Mouse (Mus musculus): ENCODE results near the gene Fam8a1.
A peak's percentile ranks its signal among the peaks of the same experiment; 100 is the strongest.

The Fam8a1 gene

DNA sequence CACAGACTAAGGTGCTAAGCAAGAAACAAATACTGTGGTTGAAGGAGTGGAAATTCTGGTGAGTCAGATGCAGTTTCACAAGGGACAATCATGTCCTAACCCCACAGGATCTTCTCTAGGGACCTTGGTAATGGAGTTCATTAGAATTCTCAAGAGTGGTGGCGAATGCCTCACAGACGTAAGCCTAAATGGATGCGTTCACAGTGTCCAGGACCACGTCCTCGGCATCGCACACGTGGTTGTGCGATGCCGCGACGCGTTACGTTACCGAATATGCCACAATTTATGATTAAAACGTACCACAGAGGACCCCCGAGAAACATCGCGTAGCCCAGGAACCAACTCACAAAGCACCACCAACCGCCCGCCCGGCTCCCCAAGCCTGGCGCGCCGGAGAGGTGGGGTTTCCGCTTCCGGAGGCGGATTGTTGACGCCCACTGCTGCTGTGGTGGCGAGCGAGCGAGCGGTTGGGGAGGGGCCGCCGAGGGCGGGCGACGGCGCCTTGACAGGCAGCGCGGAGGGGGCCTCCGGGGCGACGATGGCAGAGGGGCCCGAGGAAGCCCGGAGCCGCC, at the start of gene Fam8a1:
TSS of gene Fam8a1 (plus strand) at position 475 of the 572 bp plus-strand sequence.
- DNase-seq = peak; percentile 79 to 82

DNA sequence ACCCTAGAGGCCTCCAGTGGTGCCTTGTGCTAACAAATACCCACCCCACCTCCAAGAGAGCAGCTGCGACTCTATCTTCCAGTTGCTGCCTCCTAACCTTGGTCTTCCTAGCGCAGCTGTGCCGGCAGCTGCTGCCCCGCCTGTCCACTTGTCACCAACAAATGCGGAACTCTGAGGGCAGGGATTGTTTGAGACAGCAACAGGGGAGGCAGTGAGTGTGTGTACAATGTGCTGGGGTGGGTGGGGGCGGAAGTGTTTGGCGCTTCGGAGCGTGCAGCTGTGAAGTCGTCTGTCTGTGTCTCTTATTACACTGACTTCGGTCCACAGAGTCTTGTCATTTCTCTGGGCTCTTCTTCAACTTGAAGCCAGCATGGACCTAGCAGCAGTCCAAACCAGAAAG, 49.7 kb upstream of the Fam8a1 start:
- peak; percentile 67 to 81 for DNase-seq

DNA sequence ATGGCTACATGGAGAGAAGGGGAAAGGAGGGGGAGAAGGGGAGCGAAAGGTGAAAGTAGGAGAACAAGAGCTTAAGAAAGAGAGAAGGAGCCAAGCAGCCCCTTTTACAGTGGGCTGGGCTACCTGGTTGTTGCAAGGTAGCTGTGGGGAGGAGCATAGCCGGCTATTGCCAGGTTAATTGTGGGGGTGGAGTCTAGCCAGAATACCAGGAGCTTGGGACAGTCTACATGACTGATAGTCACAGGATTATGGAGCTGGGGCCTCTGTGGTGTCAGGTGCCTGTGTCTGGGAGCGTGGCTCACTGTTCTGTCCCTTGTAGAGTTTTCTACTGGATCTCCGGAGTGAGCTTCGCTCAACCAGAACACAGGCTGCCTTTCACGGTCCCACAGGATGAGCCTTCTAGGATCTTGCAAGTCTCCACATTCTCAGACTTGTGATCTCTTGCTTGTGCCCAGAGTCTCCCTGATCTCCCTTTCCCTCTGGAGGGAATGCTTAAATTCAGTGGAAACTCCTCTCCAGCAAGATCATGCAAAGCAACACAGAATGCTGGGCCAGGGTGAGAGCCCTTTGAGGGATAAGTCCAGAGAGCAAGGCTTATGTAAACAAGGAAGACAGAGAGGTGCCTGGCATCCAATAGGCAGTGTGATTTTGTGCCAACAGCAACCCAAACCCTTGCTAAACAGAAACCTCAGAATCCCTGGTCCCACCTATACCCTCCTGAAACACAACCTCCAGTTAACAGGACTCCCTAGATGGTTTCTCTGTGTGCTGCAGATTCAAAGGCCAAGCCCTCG, 48.2 kb upstream of the Fam8a1 start:
- no peak for DNase-seq

DNA sequence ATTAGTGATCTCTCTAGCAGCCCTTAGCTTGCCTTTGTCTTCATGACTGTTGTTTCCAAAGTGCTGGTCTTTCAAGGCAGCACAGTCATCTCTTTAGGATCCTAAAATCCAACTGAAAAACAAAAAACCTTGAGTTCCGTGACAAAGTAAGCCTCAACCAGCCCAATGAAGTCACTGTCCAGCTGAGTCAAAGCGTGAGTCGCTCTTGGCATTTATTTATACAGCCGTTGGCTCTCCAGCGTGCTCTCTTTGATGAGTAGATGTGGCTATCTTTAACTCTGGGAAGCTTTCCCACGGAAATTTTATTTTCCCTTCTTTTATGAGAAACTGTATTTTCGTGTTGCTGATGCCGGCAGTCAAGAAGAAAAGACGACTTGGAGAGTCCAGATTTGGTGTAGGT, 42.7 kb upstream of the Fam8a1 start:
- DNase-seq = no peak

DNA sequence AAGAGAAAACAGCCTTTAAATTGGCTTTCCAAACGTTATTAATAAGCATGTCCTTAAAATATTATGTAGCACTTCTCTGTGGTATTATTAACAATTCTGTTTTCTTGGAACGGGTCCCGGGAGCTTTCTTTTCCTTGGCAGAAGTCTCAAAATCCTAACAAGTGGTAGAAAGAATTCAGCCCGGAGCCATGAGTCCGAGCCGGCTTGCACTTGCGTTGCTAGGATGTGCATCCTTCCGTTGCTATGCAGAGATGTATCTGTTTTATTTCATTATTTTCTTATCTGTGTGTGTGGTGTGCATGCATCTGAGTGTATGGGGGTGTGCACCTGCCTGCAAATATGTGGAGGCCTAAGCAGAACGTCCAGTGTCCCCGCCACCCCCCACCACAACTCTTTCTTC, 41.5 kb upstream of the Fam8a1 start:
- no peak for DNase-seq

DNA sequence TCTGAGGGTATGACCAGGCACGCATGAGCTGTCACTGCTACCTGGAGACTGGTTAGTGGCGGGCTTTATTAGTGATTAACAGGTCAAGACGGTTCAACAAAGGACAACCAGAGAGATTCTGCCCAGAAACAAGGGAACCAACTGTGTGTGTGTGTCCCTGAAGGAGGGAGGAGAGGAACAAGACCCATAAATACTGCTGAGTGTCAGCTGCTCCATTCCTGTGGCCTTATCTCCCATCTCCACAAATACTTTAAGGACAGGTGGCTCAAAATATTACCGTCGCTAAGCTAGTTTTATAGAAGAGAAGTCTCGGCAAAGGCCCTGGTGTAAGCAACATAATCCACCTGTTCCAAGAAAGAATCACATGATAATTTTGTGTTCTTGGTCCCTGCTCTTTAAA, 39.9 kb upstream of the Fam8a1 start:
- no peak for DNase-seq

DNA sequence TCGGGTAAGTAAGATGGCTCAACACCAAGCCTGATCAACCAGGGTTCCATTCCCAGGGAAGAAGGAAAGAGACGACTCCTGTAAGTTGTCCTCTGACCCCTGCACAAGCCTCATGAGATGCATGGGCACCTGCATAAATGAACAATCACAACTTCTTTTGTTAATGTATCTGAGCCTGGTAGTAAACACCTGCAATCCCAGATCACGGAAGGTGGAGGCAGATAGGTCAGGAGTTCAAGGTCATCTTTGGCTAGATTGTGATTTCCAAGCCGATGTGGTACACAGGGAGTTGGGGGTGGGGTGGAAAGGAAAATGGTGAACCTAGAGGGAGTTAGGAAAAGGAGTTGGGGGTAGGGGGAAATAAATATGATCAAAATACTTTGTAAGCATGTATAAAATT, 36.5 kb upstream of the Fam8a1 start:
- DNase-seq = no peak

DNA sequence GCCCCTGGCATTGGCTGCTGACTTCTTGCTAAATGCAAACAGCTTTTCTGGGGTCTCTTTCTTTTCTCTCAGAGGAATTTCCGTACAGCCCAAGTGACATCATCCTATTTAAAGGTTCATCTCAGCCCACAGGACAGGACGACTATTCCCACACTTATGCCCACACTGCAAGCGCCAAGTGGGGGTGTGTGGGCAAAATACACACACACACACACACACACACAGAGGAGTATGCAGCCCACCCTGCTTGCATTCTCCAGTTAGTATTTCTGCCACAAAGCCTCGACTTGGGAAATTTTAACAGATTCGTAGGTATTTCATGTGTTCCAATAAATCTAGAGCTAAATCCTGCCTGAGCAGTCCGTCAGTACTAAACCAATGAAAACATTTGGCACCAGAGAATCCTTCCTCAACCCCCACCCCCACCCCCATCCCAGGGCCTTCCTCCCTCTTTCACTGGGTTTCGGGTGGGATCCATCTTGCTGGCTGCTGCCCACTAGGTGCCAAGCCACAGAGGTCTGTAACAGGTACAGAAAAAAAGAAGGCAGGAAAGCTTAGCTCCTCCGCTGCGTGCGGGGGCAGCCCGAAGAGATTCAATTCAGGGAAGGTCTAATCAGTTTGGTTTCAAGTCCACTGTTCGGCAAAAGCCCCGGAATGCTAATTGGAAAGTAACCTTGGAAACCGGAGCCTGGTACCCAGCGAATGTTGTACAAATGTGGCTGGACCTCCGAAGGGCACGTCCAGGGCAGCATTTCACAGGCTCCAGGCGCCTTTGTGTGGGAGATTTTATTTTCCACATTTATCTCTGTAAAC, 35.8 kb upstream of the Fam8a1 start:
- no peak for DNase-seq

DNA sequence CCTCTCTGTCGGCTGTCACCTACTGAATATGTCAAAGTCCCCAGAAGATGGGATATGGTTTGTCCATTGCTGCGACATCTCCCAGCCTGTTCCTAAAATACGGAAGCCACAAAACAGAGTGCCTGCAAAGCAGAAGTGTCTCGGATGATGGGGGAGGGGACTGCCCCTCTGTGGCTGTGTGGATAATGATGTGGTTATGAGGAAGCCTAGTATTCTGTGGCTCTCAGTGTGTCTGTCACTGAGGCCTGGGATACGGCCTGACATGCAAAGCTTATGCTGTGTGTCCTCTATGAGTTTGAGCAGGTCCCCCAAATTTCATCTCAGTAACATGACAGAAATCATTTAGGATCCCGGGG, 35.2 kb upstream of the Fam8a1 start:
- DNase-seq = no peak

DNA sequence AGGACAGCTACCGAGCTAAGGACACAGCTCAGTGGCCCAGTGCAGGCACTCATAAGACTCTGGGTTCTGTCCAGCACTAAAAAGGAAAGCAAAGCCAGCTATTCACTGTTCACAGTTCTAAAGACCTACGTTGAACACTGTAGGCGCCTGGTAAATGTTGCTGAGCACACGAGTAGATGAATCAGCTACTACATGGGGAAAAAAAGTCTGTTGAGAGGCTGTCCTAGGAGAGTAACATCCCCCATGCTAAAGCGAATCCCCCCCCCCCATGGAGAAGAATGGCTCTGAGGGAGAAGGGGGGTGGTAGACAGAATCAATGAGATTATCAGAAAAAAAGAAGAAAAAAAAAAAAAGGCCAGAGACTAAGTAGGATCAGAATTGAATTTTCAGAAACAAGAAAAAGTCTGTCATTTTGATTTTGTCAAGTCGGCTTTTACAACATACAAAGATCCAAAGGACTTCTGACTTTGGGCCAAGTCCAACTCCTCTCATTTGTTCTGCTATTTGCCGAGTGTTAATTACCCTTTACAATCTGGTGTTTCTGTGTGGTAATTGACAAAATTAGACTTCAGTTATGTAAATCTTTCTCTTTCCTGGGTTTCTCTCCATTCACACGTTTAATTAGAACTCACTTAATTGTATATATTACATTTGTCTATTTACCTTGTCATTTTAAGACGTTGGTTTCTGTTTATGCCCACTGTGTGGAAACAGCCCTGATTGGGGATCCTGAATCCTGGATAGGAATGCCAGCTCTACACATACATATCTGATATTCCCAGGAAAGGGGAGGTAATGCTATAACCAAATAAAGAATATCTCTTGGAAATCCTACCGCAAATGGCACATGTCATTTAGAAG, 28.5 kb upstream of the Fam8a1 start:
- DNase-seq = no peak

DNA sequence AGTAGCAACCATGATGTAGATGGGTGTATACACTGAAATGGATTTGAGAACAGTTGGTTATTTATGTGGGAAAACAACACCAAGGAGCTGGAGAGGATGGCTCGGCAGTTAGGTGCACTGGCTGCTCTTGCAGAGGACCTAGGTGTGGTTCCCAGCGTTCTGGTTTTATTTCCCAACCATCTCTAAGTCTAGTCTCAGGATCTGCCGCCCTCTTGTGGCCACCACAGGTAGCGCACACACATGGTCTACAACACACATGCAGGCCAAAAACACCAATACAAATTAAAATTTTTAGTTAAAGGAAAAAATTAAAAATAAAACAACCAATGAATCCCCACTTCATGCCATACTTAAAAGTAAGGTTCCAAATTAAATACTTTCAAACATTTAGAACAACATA, 27.0 kb upstream of the Fam8a1 start:
- DNase-seq = no peak

DNA sequence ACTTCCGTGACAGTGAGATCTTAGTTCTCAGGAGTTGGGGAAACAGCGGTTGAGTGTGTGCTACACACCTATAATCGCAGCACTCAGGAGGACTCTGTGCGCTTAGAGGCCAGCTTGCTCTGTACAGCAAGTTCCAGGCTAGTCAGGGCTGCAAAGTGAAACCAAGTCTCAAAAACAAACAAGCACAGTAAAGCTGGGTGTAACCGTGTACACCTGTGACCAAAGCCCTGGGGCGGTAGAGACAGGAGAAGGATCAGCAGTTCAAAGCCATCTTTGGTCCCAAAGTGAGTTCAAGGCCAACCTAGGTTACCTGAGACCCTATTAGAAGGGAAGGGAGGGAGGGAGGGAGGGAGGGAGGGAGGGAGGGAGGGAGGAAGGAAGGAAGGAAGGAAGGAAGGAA, 25.1 kb upstream of the Fam8a1 start:
- no peak for DNase-seq

DNA sequence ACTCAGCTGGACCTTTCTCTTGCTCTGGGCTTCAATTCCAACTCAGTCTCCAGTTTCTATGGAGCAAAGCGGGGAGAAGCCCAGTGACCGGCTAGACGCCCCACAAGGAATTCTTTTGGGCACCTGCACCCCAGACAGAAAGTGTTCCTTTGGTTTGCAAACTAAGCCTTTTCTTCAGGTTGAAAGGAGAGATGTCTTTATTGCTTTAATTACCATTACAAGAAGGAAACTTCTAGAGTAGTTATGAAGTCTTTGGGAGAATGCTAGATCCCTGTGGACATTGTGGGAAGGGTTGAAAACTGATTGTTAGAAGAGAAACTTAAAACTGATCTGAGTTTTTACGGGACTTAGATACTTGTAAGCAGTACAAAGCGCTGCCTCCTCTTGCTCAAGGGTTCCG, 23.8 kb upstream of the Fam8a1 start:
- DNase-seq = no peak

DNA sequence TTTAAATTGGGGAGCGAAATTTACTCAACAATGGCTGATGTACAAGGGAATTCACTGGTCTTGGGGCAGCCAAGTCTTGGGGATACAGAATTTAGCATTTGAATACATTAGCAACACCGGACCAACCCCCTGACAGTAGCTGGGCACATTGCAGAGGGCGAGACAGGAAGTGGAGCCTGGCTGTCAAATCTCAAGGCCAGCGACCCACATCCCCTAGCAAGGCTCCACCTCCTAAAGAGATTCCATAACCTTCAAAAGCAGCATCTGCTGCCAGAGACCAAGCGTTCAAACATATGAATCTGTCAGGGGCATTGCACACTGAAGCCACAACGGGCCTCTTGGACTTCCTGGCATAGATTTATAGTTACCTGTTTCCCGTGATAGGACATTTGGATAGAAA, 17.5 kb upstream of the Fam8a1 start:
- no peak for DNase-seq

DNA sequence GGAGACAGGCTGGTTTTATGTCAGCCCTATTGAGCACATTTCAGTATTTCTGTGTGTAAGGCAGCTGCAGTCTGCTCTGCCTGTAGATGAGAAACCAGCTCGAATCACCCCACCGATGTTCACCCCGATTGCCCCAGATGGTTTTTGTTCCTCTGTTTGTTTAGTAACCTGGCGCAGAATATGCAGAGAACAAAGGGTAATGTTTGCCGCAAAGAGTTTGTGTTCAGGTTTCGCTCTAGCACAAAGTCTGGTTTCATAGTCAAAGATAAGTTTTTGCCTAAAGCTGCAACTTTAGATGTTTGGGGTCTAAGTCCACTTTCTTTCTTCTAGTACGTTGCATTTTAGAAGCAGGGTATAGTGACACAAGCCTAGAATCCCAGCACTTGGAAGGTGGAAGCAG, 16.7 kb upstream of the Fam8a1 start:
- no peak for DNase-seq

DNA sequence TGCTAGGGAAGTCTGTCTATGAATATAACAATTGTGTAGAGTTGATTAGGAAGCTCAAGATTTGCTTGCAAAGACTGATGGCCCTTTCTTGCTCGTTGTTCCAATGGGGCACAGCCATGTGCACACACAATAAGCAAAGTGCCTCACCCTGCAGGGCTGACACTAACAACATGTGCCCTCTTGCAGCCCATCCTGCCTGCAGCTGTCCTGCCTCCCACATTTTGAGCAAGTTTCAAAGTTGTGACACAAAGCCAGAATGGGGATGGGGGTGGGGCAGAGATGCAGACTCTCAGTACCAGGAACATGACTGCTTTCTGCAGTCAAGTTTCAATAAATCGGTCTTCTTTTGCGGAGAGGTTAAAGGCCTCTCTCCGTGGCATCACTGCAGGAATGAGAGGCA, 15.7 kb upstream of the Fam8a1 start:
- DNase-seq = no peak

DNA sequence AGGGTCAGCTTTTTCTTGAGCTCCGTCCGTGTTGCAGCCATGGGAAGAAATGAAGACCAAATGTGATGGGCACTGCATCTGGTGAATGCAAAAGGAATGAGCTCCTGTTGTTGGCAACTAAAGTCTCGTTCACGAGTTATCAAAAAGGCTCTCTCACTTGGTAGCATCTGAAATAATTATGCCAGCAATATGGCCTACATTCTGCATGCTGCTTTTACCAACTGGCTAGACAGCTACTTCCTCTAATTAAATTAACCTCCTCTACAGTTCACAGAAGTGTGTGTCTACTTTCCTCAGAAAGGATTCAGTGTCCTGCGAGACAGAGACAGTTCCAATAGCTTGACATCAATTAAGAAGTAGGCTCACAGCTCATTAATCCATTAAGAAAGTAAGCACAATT, 14.8 kb upstream of the Fam8a1 start:
- no peak for DNase-seq

DNA sequence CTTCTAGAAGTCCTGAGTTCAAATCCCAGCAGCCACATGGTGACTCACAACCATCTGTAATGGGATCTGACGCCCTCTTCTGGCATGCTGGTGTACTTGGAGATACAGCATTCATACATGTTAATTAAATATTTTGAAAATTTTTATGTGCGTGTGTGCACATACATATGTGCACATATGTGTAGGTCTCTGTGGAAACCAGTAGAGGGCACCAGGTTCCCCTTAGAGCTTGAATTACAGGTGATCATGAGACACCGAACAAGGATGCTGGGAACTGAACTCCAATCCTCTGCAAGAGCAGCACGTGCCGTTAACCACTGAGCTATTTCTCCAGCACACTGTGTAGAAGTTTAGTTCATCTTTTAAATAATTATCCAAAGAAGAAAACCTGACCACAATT, 10.1 kb upstream of the Fam8a1 start:
- no peak for DNase-seq

DNA sequence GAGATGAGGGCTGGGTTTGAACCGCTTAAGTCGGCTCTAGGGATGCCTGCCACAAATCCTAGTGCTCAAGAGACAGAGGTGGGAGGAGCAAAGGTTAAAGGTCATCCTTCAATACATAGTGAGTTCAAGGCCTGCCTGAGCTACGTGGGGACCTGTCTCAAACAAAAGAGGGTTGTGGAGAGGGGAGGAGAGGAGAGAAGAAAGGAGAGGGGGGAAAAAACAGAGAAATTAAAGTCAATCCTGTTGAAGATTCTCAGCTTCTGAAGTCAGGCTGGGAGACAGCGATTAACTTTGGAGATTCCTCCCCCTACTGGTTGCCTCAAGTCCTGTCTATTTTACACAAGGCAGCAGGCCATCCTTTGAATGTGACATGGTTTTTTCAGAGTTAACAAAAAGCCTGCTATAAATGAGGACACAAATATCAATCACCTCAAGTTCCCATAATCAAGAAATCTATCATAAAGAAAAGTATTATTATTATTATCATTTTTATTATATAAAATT, 5.8 kb upstream of the Fam8a1 start:
- DNase-seq = no peak

DNA sequence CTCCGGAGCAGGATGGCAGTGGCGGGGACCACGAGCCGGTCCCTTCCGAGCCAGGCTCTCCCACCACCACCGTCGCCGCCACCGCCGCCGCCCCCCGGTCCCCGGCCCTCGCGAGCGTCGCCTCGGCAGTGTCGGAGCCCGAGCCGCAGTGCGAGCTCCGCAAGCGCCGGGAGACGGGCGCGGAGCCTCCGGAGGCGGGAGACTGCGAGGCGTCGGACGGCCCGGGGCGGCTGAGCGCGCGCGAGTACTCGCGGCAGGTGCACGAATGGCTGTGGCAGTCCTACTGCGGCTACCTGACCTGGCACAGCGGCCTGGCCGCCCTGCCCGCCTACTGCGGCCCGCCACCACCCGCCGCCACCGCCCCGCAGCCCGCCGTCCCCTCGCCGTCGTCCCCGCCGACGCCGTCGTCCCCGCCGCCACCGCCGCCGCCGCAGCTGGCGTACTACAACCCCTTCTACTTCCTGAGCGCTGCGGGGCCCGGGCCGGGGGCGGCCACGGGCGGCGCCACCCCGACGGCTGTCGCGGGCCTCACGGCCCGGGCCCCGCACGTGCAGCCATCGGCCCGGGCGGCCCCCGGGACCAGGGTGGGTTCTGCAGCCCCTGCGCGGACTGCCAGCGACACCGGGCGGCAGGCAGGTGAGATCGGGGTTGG, 424 bp downstream of the Fam8a1 start:
- peak; percentile 27 to 33 for DNase-seq

DNA sequence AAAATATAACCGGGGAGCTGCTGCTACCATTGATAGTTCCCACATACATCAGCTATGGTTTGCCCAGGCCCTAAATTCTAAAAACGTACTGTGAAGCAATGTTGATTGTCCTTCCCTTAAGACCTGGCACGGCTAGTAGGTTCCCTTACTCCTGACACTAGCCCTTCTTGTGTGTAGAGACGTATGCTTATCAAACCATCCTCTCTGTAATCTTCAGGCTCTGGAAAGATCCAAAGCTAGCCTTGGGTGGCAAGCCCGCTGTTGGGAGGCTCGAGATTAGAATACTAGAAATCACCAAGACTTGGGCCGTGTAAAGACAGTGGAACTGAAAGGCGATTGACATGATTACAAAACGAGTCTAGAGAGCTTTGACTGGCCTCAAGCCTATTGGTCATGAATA, 1.2 kb downstream of the Fam8a1 start:
- no peak for DNase-seq

DNA sequence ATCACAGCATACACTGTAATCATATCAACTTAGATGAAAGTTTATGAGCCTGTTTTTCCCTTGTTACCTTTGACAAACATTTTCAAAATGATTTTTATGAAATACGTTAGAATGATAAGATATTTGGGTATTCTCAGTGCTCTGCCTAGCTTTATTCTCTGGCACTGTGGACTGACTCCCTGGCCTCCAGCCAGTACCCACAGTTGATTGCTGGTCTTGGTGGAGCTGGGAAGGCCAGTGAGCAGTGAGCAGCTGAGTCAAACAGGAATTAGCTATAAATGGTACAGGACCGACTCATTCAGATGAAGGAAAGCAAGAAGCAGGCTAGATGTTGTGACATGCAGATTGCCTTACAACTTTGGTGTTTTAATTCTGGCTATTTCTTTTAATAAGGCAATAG, 5.3 kb downstream of the Fam8a1 start:
- DNase-seq = no peak

Data from thymus, adult 18-20 months (tissue).